Mouse (Mus musculus): ENCODE data around the gene Tox4.
"Not testable (repeated sequence)": the region's sequence is repeated elsewhere in the genome, so short reads cannot be mapped to it uniquely, and the experiment has no call there.

The Tox4 gene

GRCm38 (mm10) chr14:52278932-52279746 lies at the start of gene Tox4, which contains the start of gene Rab2b:
Gene Tox4 (plus strand): TSS chr14:52279146.
Gene Rab2b (minus strand): TSS chr14:52279545.
- in situ Hi-C loops (cut with MseI, MboI), result no loop called here

GRCm38 (mm10) chr14:52232249-52232648 lies 46.7 kb upstream of the Tox4 start:
- in situ Hi-C loops (cut with MseI, MboI), result no loop called here

GRCm38 (mm10) chr14:52235165-52235564 lies 43.8 kb upstream of the Tox4 start:
- in situ Hi-C loops (cut with MseI, MboI), result no loop called here

DNA sequence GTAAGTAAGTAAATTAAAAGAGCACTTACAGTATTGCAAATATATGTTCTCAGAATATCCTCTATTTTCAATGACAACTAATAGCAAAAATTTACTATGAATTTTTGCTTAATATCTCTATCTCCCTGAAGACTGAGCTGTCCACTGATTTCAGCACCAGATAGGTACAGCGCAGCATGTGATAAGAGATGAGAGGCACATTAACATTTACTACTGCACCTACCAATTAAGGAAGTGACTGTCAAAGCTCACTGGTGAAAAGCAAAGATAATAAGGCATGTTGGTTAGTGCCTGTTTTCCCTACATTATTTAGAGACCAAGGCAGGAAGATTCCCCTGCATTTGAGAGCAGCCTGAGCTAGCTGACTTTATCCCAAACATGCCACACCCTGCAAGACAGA lies 42.7 kb upstream of the Tox4 start:
- in situ Hi-C loops (cut with MseI, MboI), result no loop called here

- in situ Hi-C loops (cut with MseI, MboI), result no loop called here
Observed at GRCm38 (mm10) chr14:52244041-52244689, 34.8 kb upstream of the Tox4 start.

DNA sequence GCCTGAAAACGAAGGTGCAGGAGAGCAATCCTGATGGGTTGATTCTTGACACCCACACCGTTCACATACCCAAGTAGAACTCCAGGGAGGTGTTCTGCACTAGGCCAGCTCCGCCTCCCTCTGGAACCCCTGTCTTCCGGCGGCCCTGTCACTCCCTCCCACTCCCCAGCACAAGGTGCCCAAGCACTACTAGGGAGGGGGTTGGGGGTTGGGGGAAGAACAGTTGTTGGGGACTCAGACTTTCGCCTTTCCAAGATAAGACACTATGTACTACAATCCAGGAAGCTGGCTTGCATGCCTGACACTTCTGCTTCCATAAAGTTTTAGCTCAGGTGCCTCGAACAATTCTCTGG lies 34.3 kb upstream of the Tox4 start:
- in situ Hi-C loops (cut with MseI, MboI), result no loop called here

DNA sequence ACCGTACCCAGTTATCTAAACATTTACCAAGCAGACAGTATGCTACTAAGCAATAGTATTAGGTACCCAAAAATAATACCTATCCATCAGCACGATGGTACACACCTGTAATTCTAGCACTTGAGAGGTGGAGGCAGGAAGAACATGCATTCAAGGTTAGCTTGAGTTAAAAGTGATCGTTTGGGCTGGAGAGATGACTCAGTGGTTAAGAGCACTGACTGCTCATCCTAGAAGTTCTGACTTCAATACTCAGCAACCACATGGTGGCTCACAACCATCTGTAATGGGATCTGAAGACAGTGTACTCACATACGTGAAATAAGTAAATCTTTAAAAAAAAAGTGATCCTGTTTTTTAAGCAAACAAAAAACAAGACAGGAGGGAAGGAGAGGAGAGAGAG lies 32.8 kb upstream of the Tox4 start:
- in situ Hi-C loops (cut with MseI, MboI), result no loop called here

DNA sequence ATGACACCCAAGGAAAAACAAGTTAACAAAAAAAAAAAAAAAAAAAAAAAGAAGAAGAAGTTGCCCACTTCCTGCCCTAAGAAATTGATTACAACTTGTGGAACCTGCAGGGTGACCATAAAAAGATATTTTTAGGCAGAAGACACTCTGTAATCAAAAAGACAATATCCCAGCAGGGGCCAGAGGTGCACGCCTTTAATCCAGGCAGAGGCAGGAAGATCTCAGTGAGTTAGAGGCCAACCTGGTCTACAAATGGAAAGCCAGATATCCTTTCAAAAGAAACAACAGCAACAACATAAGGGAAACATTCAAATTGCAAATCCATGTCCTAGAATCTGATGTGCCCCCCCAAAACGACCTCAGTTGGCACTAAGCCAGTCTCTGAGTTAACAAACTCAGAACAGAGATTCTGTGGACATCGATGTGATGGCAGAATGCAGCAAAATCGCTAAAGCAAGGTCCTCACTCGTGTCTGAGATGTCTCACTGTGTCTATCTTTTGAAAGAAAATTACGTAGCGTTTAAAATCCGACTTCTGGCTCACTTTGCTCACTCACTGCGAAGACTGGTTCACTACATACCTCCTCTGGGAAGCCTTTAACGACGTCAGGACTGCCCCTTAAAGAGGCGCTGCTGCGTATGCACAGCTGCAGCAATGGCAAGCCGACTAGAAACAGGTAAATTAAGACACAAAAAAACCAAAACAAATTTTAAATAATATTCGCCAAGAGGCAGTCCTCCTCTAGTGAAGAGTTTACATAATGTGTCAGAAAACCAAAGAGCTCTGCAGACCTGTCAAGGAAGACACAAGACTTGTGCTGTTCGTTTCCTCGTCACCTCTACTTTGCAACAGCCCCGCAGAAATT lies 22.4 kb upstream of the Tox4 start:
- in situ Hi-C loops (cut with MseI, MboI), result no loop called here

DNA sequence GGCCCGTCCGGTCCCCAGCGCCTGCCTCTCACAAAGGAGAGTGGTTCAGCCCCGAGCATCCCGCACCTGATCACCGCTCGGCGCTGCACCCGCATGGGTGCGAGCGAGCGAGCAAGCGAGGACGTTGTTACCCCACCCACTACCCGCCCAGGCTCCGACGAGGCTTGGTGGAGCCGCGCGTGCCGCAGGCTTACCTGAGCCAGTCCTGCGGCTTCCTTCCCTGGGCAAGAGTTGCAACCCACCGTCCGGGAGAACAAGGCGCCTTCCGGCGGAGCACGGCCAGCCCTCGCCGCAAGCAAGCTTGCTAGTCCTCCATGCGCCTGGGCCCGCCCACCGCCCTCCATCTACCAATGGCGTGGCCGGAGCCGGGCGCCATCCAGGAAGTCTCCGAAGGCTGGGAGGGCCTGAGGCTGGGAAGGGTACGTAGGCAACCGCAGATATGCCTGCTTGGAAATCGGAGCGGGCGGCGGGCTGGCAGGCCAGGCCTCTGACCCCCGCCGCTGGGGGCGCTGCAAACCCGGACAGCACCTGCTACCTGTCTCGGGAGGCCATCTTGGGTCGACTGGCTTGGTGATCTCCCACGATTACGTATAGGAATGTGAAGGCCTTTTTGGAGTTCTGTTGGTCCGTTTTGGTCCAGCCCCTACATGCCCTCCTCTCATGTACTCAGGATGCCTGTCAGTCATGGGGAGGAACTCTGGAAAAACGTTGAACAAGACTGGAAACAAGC lies 21.3 kb upstream of the Tox4 start, which contains the start of gene Chd8:
Chd8 (minus strand) TSS at position 297 of the 730 bp plus-strand sequence.
- in situ Hi-C loops (cut with MseI, MboI), result no loop called here

DNA sequence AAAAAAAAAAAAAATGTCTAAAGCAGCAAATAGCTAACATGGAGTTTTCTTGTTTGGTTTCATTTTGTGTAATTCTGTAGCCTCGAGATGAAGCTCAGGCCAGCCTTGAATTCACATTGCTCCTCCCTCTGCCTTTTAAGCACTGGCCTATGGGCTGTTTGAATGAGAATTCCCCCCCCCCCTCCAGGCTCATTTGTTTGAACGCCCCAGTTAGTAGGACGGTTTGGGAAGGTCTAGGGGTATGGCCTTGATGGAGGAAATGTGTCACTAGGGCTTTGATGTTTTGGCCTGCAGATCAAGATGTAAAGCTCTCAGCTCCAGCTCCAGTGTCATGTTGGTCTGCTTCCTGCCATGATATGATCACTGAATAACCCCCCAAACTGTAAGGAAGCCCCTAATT lies 6.2 kb upstream of the Tox4 start:
- in situ Hi-C loops (cut with MseI, MboI), result no loop called here

GRCm38 (mm10) chr14:52277210-52277609 lies 1.7 kb upstream of the Tox4 start:
- in situ Hi-C loops (cut with MseI, MboI), result no loop called here

DNA sequence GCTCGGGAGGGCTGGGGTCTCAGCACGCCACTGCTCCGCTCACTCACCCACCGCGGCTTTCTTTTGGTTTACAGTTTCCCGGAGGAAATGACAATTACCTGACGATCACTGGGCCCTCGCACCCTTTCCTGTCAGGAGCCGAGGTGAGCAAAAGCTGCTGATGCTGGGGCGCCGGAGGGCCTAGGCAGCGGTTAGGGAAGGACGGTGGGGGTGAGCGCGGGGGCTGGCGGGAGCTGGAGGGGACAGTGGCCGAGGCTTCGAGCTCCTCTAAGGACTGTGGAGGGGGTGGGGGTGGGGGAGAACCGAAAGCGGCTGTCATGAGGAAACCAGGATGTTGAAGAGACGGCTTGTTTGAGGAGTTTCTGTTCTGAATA lies 788 bp downstream of the Tox4 start:
- in situ Hi-C loops (cut with MseI, MboI), result no loop called here

- in situ Hi-C loops (cut with MseI, MboI), result no loop called here
Observed at GRCm38 (mm10) chr14:52283629-52284028, 4.7 kb downstream of the Tox4 start.

GRCm38 (mm10) chr14:52284191-52284590 lies 5.2 kb downstream of the Tox4 start:
- in situ Hi-C loops (cut with MseI, MboI), result no loop called here

DNA sequence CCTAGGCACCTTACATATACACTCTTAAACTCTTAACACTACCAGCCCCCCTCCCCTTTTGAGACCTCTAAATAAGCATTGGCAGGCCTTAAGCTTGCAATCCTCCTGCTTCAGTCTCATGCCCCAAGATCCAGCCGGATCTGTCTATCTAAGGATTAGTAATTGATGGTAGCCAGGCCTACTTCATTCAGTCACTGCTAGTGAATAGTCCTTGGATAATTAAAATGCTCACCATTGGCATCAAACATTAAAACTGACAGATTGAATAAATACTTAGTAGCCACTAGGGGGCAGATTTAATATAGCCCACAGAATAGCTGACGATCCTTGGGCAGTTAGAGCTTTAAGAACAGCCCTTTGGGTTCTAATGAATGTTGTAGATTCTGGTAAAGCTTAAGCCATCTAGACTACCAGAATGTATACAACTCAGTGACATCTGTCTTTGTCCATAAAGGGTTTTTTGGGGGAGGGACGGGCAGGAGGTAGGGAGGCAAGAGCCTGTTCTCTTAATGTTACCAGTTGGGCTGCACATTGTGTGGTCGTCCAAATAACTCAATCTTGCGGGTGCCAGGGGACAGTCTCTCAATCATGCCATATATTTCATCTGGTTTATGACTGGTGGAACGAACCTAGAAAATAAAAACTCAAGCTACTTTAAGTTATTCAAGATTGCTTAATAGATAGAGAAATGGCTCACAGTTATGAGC lies 16.8 kb downstream of the Tox4 start:
- in situ Hi-C loops (cut with MseI, MboI), result no loop called here

- in situ Hi-C loops (cut with MseI, MboI), result not testable (repeated sequence)
Observed at GRCm38 (mm10) chr14:52303517-52303916, 24.6 kb downstream of the Tox4 start.

DNA sequence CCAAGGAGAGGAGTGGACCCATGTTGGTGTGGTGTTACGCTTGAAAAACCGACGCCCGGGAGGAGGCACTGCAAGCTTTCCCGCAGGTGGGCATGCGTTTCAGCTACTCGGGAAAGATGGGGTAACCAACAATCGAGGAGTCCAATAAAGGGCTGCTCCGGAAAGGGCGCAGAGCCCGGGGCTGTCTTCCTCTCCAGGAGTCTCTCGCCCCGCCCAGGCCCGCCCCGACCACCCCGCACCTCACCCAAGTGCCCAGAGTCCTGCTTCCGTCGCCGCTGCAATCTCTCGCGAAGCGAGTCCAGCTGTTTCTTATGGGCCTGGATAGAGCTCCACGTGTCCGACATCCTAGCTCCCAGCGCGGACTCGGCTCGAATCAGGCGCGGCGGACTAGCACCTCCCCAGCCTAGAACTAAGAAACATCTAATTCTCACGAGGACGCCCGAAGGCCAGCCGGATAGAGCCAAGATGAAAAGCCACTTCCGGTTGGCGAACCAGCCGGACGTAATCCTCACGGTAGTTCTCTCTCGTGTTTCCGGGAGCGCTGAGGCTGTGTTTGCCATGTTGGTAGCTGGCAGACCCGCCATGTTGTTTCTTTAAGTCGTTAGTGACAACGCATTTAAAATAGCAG lies 25.8 kb downstream of the Tox4 start, which contains the start of gene Mettl3:
Mettl3 (minus strand) TSS at position 485 of the 628 bp plus-strand sequence.
- in situ Hi-C loops (cut with MseI, MboI), result no loop called here

GRCm38 (mm10) chr14:52306100-52306499 lies 27.2 kb downstream of the Tox4 start:
- in situ Hi-C loops (cut with MseI, MboI), result no loop called here

DNA sequence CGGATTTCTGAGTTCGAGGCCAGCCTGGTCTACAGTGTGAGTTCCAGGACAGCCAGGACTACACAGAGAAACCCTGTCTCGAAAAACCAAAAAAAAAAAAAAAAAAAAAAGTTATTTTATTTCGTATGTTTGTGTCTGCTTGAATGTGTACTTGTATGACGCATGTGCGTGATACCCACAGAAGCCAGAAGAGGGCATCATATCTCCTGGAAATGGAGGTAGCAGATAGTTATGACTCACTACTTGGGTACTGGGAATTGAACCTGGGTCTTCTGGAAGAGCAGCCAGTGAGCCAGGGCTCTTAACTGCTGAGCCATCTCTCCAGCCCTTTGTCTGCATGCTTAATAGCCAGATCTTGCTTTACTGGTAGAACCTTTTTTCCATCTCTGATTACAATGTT lies 31.4 kb downstream of the Tox4 start:
- in situ Hi-C loops (cut with MseI, MboI), result not testable (repeated sequence)

DNA sequence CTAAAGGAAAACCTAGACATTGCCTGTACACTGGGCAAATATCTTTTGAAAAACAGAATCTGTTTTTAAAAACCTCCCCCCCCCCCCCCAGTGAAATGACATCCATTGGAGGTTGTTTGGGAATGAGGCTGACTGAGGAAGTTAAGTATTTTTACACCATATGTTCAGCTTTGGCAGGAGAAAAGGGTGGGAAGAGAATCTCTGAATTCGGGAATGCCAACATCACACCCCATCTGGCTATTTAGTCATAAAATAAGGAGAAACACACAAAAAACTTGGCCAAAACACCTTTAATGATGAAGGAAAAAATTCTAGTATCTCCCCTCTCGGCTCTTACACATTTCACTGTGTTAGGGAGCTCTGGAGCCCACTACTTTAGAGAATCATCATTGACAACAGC lies 32.0 kb downstream of the Tox4 start:
- in situ Hi-C loops (cut with MseI, MboI), result no loop called here
